Comparison of ENCODE assay signal across 30 mouse cellular contexts in the genomic region with DNA sequence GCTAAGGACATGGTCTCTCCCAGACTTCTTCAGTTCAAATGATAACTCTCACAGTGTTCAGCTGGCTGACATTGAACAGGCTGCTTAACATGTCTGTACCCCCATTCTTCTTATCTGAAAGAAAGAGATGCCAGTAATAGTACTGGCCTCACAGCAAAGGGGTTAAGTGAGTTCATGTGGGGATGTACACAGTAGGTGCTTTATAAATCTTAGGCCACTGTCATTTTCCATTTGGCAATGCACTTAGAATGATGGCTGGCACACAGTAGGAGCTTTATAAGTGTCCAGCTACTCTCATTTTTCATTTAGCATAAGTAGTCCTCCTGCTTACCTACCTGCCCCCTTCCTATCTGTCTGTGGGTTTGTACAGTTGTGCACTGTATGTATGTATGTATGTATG.
"Had no signal": no experiment of that assay in that cellular context is flagged by ENCODE, and none has a peak within 500 bp of the region (broad histone marks: within the 10 kb centered on the region; RNA-seq: fewer than 3 reads in every experiment).

No protein-coding gene starts in this region.

- H3K27me3 ChIP-seq: liver, embryonic 13.5 days; liver, embryonic 15.5 days; midbrain, embryonic 12.5 days; midbrain, embryonic 15.5 days; neural tube, embryonic 12.5 days had no signal

- H3K27ac ChIP-seq: limb, embryonic 10.5 days; limb, embryonic 12.5 days; limb, embryonic 13.5 days; limb, embryonic 15.5 days; liver, embryonic 12.5 days; liver, embryonic 13.5 days; liver, embryonic 14.5 days; liver, embryonic 15.5 days; lung, embryonic 15.5 days; macrophage; midbrain, embryonic 10.5 days; midbrain, embryonic 12.5 days; midbrain, embryonic 13.5 days; midbrain, embryonic 15.5 days; neural tube, embryonic 12.5 days had no signal

- DNase-seq: left cerebral cortex, postnatal 4 days; liver; liver, embryonic 13.5 days; liver, postnatal 0 days; lung, adult 18-20 months; lung, adult 2 months; lung, embryonic 14.5 days; lung, postnatal 10 days; lung, postnatal 14 days; lung, postnatal 36 days; lung, postnatal 4 days; midbrain, embryonic 14.5 days had no signal

- H3K9me3 ChIP-seq: limb, embryonic 10.5 days; limb, embryonic 12.5 days; limb, embryonic 13.5 days; limb, embryonic 15.5 days; liver, embryonic 12.5 days; liver, embryonic 13.5 days; liver, embryonic 15.5 days; lung, embryonic 15.5 days; megakaryocyte, embryonic 14.5 days; midbrain, embryonic 10.5 days; midbrain, embryonic 12.5 days; midbrain, embryonic 13.5 days; midbrain, embryonic 15.5 days; neural tube, embryonic 12.5 days had no signal

- H3K9ac ChIP-seq: limb, embryonic 12.5 days; limb, embryonic 13.5 days; limb, embryonic 15.5 days; liver, embryonic 12.5 days; liver, embryonic 13.5 days; liver, embryonic 14.5 days; liver, embryonic 15.5 days; liver, postnatal 0 days; lung, embryonic 14.5 days; lung, embryonic 15.5 days; midbrain, embryonic 12.5 days; midbrain, embryonic 13.5 days; midbrain, embryonic 15.5 days; neural tube, embryonic 12.5 days had no signal

- H3K36me3 ChIP-seq: limb, embryonic 10.5 days; limb, embryonic 12.5 days; limb, embryonic 13.5 days; limb, embryonic 15.5 days; liver, embryonic 12.5 days; liver, embryonic 13.5 days; liver, embryonic 15.5 days; lung, embryonic 15.5 days; midbrain, embryonic 10.5 days; midbrain, embryonic 12.5 days; midbrain, embryonic 13.5 days; midbrain, embryonic 15.5 days; neural tube, embryonic 12.5 days had no signal

- H3K4me3 ChIP-seq: limb, embryonic 10.5 days; limb, embryonic 12.5 days; limb, embryonic 13.5 days; limb, embryonic 15.5 days; liver, embryonic 12.5 days; liver, embryonic 13.5 days; liver, embryonic 15.5 days; lung, embryonic 15.5 days; megakaryocyte, embryonic 14.5 days; midbrain, embryonic 10.5 days; midbrain, embryonic 12.5 days; midbrain, embryonic 13.5 days; midbrain, embryonic 15.5 days; myocyte; neural tube, embryonic 12.5 days had no signal

- H3K4me1 ChIP-seq: limb, embryonic 12.5 days; limb, embryonic 13.5 days; limb, embryonic 15.5 days; liver, embryonic 12.5 days; liver, embryonic 13.5 days; liver, embryonic 15.5 days; lung, embryonic 15.5 days; midbrain, embryonic 12.5 days; midbrain, embryonic 13.5 days; midbrain, embryonic 15.5 days; neural tube, embryonic 12.5 days had no signal

- H3K4me2 ChIP-seq: limb, embryonic 12.5 days; limb, embryonic 13.5 days; limb, embryonic 15.5 days; liver, embryonic 11.5 days; liver, embryonic 12.5 days; liver, embryonic 13.5 days; liver, embryonic 15.5 days; lung, embryonic 14.5 days; lung, embryonic 15.5 days; midbrain, embryonic 11.5 days; midbrain, embryonic 12.5 days; midbrain, embryonic 13.5 days; midbrain, embryonic 15.5 days; neural tube, embryonic 12.5 days had no signal
